Comparison of ENCODE assay signal across 27 mouse cellular contexts in genomic region chr10:26492146-26492545, GRCm38 (mm10).
DNase-seq lines count a peak whose midpoint lies in the region; ATAC-seq and TF ChIP-seq lines count a peak whose summit lies in the region.
"Had no signal": no experiment of that assay in that cellular context is flagged by ENCODE, and none has a peak within 500 bp of the region (broad histone marks: within the 10 kb centered on the region; RNA-seq: fewer than 3 reads in every experiment).

No protein-coding gene starts in this region.

- no peak overlapping the region for H3K9ac ChIP-seq in embryonic facial prominence, embryonic 13.5 days
- H3K9ac ChIP-seq in limb, embryonic 14.5 days (ENCODE audit: low read depth, low read length, severe bottlenecking): no peak overlapping the region
- H3K9ac ChIP-seq: hindbrain, embryonic 12.5 days; kidney, embryonic 15.5 days; liver, embryonic 15.5 days; lung, embryonic 14.5 days; midbrain, embryonic 15.5 days had no signal

- DNase-seq in embryo, embryonic 10.5 days (ENCODE audit: low spot score): peak; percentile 13
- no peak for DNase-seq in embryo, embryonic 9.5 days (ENCODE audit: extremely low spot score)
- DNase-seq in hindlimb bud, embryonic 11.5 days (ENCODE audit: extremely low spot score, low read depth, low spot score): peak; percentile 5
- DNase-seq in limb, embryonic 14.5 days (ENCODE audit: low spot score): peak; percentile 8
- DNase-seq in forebrain, embryonic 10.5 days (ENCODE audit: extremely low spot score, low spot score): no peak
- DNase-seq in ovary, adult 18-20 months (ENCODE audit: low spot score): no peak
- DNase-seq in spleen, postnatal 4 days (ENCODE audit: low spot score in 2 of 2): no peak
- DNase-seq: adrenal gland, postnatal 14 days; cerebellum, adult 11 months; cerebellum, adult 9-10 months; gastrocnemius, postnatal 14 days; heart, postnatal 36 days; kidney, adult 11 months; kidney, postnatal 25 days; liver; lung, embryonic 14.5 days; lung, postnatal 14 days; right cerebral cortex, adult 18-20 months; right cerebral cortex, postnatal 4 days had no signal

- no peak for ATAC-seq in embryonic facial prominence, embryonic 13.5 days (ENCODE audit: insufficient number of reproducible peaks, insufficient read depth, low FRiP score, low TSS enrichment, low read depth)
- no peak for ATAC-seq in limb, embryonic 14.5 days (ENCODE audit: low FRiP score, low read depth)
- ATAC-seq: inflammation-experienced regulatory T-cells, adult 6 months; midbrain, embryonic 15.5 days had no signal

- H3K9me3 ChIP-seq in embryonic facial prominence, embryonic 13.5 days: no peaks in the 10 kb centered on the region
- no peaks in the 10 kb centered on the region for H3K9me3 ChIP-seq in limb, embryonic 14.5 days (ENCODE audit: control insufficient read depth, low read length)
- H3K9me3 ChIP-seq in forebrain, embryonic 10.5 days: no peaks in the 10 kb centered on the region; the same call in 1 of the 2 replicates
- H3K9me3 ChIP-seq: hindbrain, embryonic 12.5 days; kidney, embryonic 15.5 days; liver, embryonic 15.5 days; midbrain, embryonic 10.5 days; midbrain, embryonic 15.5 days had no signal

- 34% methylated on average over 11 of the region's 11 CpGs for WGBS in embryonic facial prominence, embryonic 13.5 days
- WGBS in limb, embryonic 14.5 days: 17% methylated on average over 11 of the region's 11 CpGs
- 80% methylated on average over 11 of the region's 11 CpGs for WGBS in forebrain, embryonic 10.5 days

- peak overlapping the region; percentile 39 for H3K4me2 ChIP-seq in embryonic facial prominence, embryonic 13.5 days
- H3K4me2 ChIP-seq in limb, embryonic 14.5 days (replicated peaks; ENCODE audit: low read depth, low read length, severe bottlenecking): 0 out of 2 replicates have a peak overlapping the region, but pooled peaks have one; percentile 2
- H3K4me2 ChIP-seq: hindbrain, embryonic 12.5 days; kidney, embryonic 15.5 days; liver, embryonic 15.5 days; lung, embryonic 14.5 days; midbrain, embryonic 15.5 days had no signal

- H3K27ac ChIP-seq in embryonic facial prominence, embryonic 13.5 days: no peak overlapping the region
- no peak overlapping the region for H3K27ac ChIP-seq in limb, embryonic 14.5 days (replicated peaks; ENCODE audit: low read depth, low read length)
- no peak overlapping the region for H3K27ac ChIP-seq in forebrain, embryonic 10.5 days
- H3K27ac ChIP-seq: hindbrain, embryonic 12.5 days; kidney, embryonic 15.5 days; liver, embryonic 15.5 days; midbrain, embryonic 10.5 days; midbrain, embryonic 15.5 days had no signal

- H3K27me3 ChIP-seq in embryonic facial prominence, embryonic 13.5 days: no peaks in the 10 kb centered on the region
- H3K27me3 ChIP-seq in limb, embryonic 14.5 days (ENCODE audit: control insufficient read depth, insufficient read depth, low read length): no peaks in the 10 kb centered on the region
- no peaks in the 10 kb centered on the region for H3K27me3 ChIP-seq in forebrain, embryonic 10.5 days (ENCODE audit: poor library complexity, severe bottlenecking)
- H3K27me3 ChIP-seq: hindbrain, embryonic 12.5 days; kidney, embryonic 15.5 days; liver, embryonic 15.5 days; midbrain, embryonic 15.5 days had no signal

- no peak overlapping the region for H3K4me3 ChIP-seq in embryonic facial prominence, embryonic 13.5 days
- no peak overlapping the region for H3K4me3 ChIP-seq in limb, embryonic 14.5 days (replicated peaks; ENCODE audit: low read length)
- H3K4me3 ChIP-seq in forebrain, embryonic 10.5 days: no peak overlapping the region
- H3K4me3 ChIP-seq: hindbrain, embryonic 12.5 days; kidney, embryonic 15.5 days; liver, embryonic 15.5 days; midbrain, embryonic 10.5 days; midbrain, embryonic 15.5 days had no signal

- no peak for TF ChIP-seq POLR2A in limb, embryonic 14.5 days (IDR thresholded peaks at IDR 0.05; ENCODE audit: borderline replicate concordance, extremely low read depth, insufficient read depth, insufficient read length)

- no peaks in the 10 kb centered on the region for H3K36me3 ChIP-seq in embryonic facial prominence, embryonic 13.5 days
- no peaks in the 10 kb centered on the region for H3K36me3 ChIP-seq in limb, embryonic 14.5 days (ENCODE audit: control insufficient read depth, insufficient read depth, low read length)
- no peaks in the 10 kb centered on the region for H3K36me3 ChIP-seq in forebrain, embryonic 10.5 days (replicated peaks)
- H3K36me3 ChIP-seq: G1E; hindbrain, embryonic 12.5 days; kidney, embryonic 15.5 days; liver, embryonic 15.5 days; midbrain, embryonic 10.5 days; midbrain, embryonic 15.5 days had no signal

- peaks cover 6% of the 10 kb centered on the region; the same call in 1 of the 2 replicates for H3K4me1 ChIP-seq in embryonic facial prominence, embryonic 13.5 days
- no peaks in the 10 kb centered on the region for H3K4me1 ChIP-seq in limb, embryonic 14.5 days (ENCODE audit: control insufficient read depth, insufficient read depth, low read length)
- H3K4me1 ChIP-seq in forebrain, embryonic 10.5 days: no peaks in the 10 kb centered on the region
- H3K4me1 ChIP-seq: hindbrain, embryonic 12.5 days; kidney, embryonic 15.5 days; liver, embryonic 15.5 days; midbrain, embryonic 10.5 days; midbrain, embryonic 15.5 days had no signal

Comparison
In these comparisons a context has a peak if more than half of its experiments do, and no peak if none do; other contexts are left out.
1. DNase-seq: peak in embryo, embryonic 10.5 days (single experiment), hindlimb bud, embryonic 11.5 days (single experiment) and limb, embryonic 14.5 days (single experiment); none in embryo, embryonic 9.5 days (single experiment), forebrain, embryonic 10.5 days (single experiment), ovary, adult 18-20 months (single experiment) and spleen, postnatal 4 days (0 of 2).